Mouse (Mus musculus) midbrain, embryonic 13.5 days (tissue): ENCODE measurements at regions not wholly inside any gene's neighbourhood (a gene's known extent, or its start where the extent isn't known, plus 50 kb on each side); places are given as distances from the start of the nearest gene placed in this dataset.

Experiments used
- ATAC-seq: fragments of 200-750 bp; cut with Nextera tagmentation; 2 replicates; pipeline ENCODE4 v1.8.0; 2017; ENCODE audit warnings: mild to moderate bottlenecking, moderate TSS enrichment, moderate library complexity
- H3K27ac ChIP-seq: fragments of 300-500 bp; sonication (generic); 2 replicates; pipeline ENCODE4 v1.5.1; 2015; ENCODE audit warnings: inconsistent platforms, mild to moderate bottlenecking, moderate library complexity
- H3K27me3 ChIP-seq: fragments of 300-500 bp; sonication (generic); 2 replicates; pipeline ENCODE4 v1.6.1; 2015; ENCODE audit warnings: mild to moderate bottlenecking, inconsistent platforms
- H3K36me3 ChIP-seq: fragments of 300-500 bp; sonication (generic); 2 replicates; pipeline ENCODE4 v1.6.1; 2015; ENCODE audit warnings: mild to moderate bottlenecking, inconsistent platforms
- H3K4me1 ChIP-seq: fragments of 300-500 bp; sonication (generic); replicated peaks from 2 replicates; pipeline ENCODE4 v1.6.1; 2015; ENCODE audit warnings: inconsistent platforms
- H3K4me2 ChIP-seq: fragments of 300-500 bp; sonication (generic); replicated peaks from 2 replicates; pipeline ENCODE4 v1.6.1; 2015; ENCODE audit warnings: moderate library complexity, mild to moderate bottlenecking, inconsistent platforms
- H3K4me3 ChIP-seq: fragments of 300-500 bp; sonication (generic); replicated peaks from 2 replicates; pipeline ENCODE4 v1.5.1; 2015; ENCODE audit warnings: mild to moderate bottlenecking, inconsistent platforms
- H3K9ac ChIP-seq: fragments of 300-500 bp; sonication (generic); replicated peaks from 2 replicates; pipeline ENCODE4 v1.6.1; 2015; ENCODE audit warnings: mild to moderate bottlenecking, inconsistent platforms
- H3K9me3 ChIP-seq: fragments of 300-500 bp; sonication (generic); 2 replicates; pipeline ENCODE4 v1.6.1; 2016; ENCODE audit warnings: mild to moderate bottlenecking, inconsistent platforms
- WGBS: fragments of 180-500 bp; shearing (Covaris S2); methylation state at CpG from one replicate; pipeline ENCODE4 v1.1.7; 2015; 5-methylcytosine and 5-hydroxymethylcytosine counted together

DNA sequence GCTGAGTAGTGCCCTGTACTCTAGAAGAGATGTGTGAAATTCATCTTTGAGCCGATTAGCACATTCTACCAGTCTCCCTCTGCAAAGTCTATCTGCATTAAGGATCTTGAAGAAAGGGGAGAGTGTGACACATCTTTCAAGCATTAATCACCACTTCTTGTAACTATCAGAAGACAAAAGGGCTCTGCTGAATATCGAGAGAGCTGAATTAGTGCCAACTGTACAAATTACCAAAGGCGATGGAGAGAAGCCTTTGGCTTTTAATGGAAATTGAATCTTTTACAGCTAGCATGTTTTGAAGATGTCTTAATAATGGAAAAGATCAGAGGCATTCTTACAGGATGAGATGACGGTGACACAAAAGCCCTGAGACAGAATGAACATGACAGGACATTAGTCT is 97.2 kb upstream of the Pam start:
- no peak for ATAC-seq
- Histone ChIP-seq H3K27ac (peak overlapping the region; percentile 70; the same call in 1 of the 2 replicates), H3K4me1 (peaks cover 40% of the 10 kb centered on the region), H3K4me3 (no peak overlapping the region), H3K27me3 (peaks cover 12% of the 10 kb centered on the region; the same call in 1 of the 2 replicates), H3K9me3 (0 out of 2 replicates have a peak, but pooled peaks cover 2% of the 10 kb centered on the region), H3K4me2 (no peak overlapping the region), H3K9ac (no peak overlapping the region), H3K36me3 (no peaks in the 10 kb centered on the region)
- 51% methylated on average over 4 of the region's 4 CpGs for WGBS

- no peaks in the 10 kb centered on the region for H3K36me3 ChIP-seq
- WGBS = 38% methylated on average over 8 of the region's 8 CpGs
- H3K4me2 ChIP-seq = 0 out of 2 replicates have a peak overlapping the region, but pooled peaks have one; percentile 8
- H3K27ac ChIP-seq = peak overlapping the region; percentile 70
- H3K9ac ChIP-seq = 0 out of 2 replicates have a peak overlapping the region, but pooled peaks have one; percentile 8
- no peak overlapping the region for H3K4me3 ChIP-seq
- 0 out of 2 replicates have a peak, but pooled peaks cover 2% of the 10 kb centered on the region for H3K9me3 ChIP-seq
- H3K4me1 ChIP-seq = peaks cover 40% of the 10 kb centered on the region
- H3K27me3 ChIP-seq = peaks cover 14% of the 10 kb centered on the region
- no peak for ATAC-seq
Observed at GRCm38 (mm10) chr1:98192044-98192484, 96.6 kb upstream of the Pam start.

GRCm38 (mm10) chr1:98191331-98191730 is 95.9 kb upstream of the Pam start:
- WGBS = 8% methylated on average over 2 of the region's 2 CpGs
- Histone ChIP-seq H3K9me3 (0 out of 2 replicates have a peak, but pooled peaks cover 2% of the 10 kb centered on the region), H3K4me1 (peaks cover 40% of the 10 kb centered on the region), H3K4me2 (no peak overlapping the region), H3K27ac (peak overlapping the region; percentile 91), H3K27me3 (peaks cover 21% of the 10 kb centered on the region), H3K4me3 (no peak overlapping the region), H3K36me3 (no peaks in the 10 kb centered on the region), H3K9ac (no peak overlapping the region)
- no peak for ATAC-seq

DNA sequence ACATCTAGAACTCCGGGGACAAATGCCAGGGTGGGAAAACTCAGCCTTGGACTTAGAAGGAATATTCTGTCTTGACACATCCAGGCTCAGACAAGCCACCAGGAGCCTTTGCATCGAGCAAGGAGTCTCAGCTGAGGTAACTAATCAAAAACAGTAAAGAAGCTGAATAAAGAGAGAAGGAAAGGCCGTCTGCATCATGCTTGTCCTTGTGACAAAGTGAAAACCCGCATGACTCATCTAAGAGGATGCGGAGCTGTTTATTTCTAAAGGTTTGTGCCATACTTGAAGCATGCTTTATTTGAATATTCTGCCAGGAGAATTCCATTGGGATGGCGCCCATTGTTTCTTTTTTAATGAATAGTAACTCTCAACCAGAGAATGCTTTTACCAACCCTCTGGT is 95.3 kb upstream of the Pam start:
- peak; percentile 62 for ATAC-seq
- H3K4me1 ChIP-seq = peaks cover 40% of the 10 kb centered on the region
- H3K36me3 ChIP-seq = no peaks in the 10 kb centered on the region
- peaks cover 27% of the 10 kb centered on the region for H3K27me3 ChIP-seq
- H3K9ac ChIP-seq = peak overlapping the region; percentile 39; the same call in 1 of the 2 replicates
- H3K9me3 ChIP-seq = 0 out of 2 replicates have a peak, but pooled peaks cover 2% of the 10 kb centered on the region
- 11% methylated on average over 6 of the region's 6 CpGs for WGBS
- H3K4me2 ChIP-seq = peak overlapping the region; percentile 22
- H3K4me3 ChIP-seq = no peak overlapping the region
- peak overlapping the region; percentile 91 for H3K27ac ChIP-seq

- Histone ChIP-seq H3K27ac (peak overlapping the region; percentile 91), H3K36me3 (no peaks in the 10 kb centered on the region), H3K9me3 (0 out of 2 replicates have a peak, but pooled peaks cover 2% of the 10 kb centered on the region), H3K4me2 (0 out of 2 replicates have a peak overlapping the region, but pooled peaks have one; percentile 0), H3K4me3 (no peak overlapping the region), H3K9ac (no peak overlapping the region), H3K4me1 (peaks cover 40% of the 10 kb centered on the region), H3K27me3 (peaks cover 31% of the 10 kb centered on the region)
- 4% methylated on average over 6 of the region's 6 CpGs for WGBS
- peak; percentile 99 for ATAC-seq
Observed at GRCm38 (mm10) chr1:98189991-98190471, 94.6 kb upstream of the Pam start.

DNA sequence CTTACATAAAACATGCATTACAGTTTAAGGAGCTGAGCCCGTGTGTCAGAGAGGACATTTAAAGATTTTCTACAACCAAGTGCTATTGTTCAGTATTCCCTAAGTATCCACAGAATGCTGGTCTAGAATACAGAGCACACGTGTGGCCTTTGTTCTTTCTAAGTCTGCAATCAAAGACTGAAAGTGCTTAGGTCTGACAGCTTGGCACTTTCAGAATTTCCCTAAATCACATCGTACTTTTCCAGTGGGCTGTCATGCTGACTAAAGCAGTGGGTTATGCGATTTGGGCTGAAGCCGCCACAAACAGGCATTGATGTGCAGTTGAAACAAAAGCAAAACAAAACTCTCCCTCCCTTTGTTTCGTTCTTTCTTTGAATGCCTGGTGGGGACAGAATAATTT is 84.9 kb upstream of the Pam start:
- Histone ChIP-seq H3K4me1 (peaks cover 6% of the 10 kb centered on the region), H3K9ac (no peak overlapping the region), H3K36me3 (no peaks in the 10 kb centered on the region), H3K4me3 (no peak overlapping the region), H3K4me2 (no peak overlapping the region), H3K27me3 (peaks cover 12% of the 10 kb centered on the region; the same call in 1 of the 2 replicates), H3K27ac (0 out of 2 replicates have a peak overlapping the region, but pooled peaks have one; percentile 1), H3K9me3 (no peaks in the 10 kb centered on the region)
- WGBS = 6% methylated on average over 6 of the region's 6 CpGs
- ATAC-seq = peak; percentile 66

- peaks cover 16% of the 10 kb centered on the region for H3K4me1 ChIP-seq
- H3K27ac ChIP-seq = no peak overlapping the region
- peaks cover 5% of the 10 kb centered on the region; the same call in 1 of the 2 replicates for H3K27me3 ChIP-seq
- H3K9me3 ChIP-seq = no peaks in the 10 kb centered on the region
- no peak overlapping the region for H3K4me3 ChIP-seq
- no peaks in the 10 kb centered on the region for H3K36me3 ChIP-seq
- WGBS = 38% methylated on average over 1 of the region's 1 CpGs
- no peak overlapping the region for H3K4me2 ChIP-seq
- no peak overlapping the region for H3K9ac ChIP-seq
- ATAC-seq = no peak
Observed at GRCm38 (mm10) chr1:98179030-98179429, 83.6 kb upstream of the Pam start.

GRCm38 (mm10) chr1:98174811-98175132 is 79.3 kb upstream of the Pam start:
- ATAC-seq = 0 out of 2 replicates have a peak, but pooled peaks have one; percentile 48
- WGBS = 39% methylated on average over 4 of the region's 4 CpGs
- Histone ChIP-seq H3K9ac (peak overlapping the region; percentile 7; the same call in 1 of the 2 replicates), H3K9me3 (no peaks in the 10 kb centered on the region), H3K4me1 (peaks cover 18% of the 10 kb centered on the region), H3K27ac (peak overlapping the region; percentile 67), H3K4me2 (no peak overlapping the region), H3K4me3 (no peak overlapping the region), H3K27me3 (no peaks in the 10 kb centered on the region), H3K36me3 (no peaks in the 10 kb centered on the region)

GRCm38 (mm10) chr1:98173907-98174810 is 78.7 kb upstream of the Pam start:
- peak overlapping the region; percentile 67 for H3K27ac ChIP-seq
- peaks cover 18% of the 10 kb centered on the region for H3K4me1 ChIP-seq
- 37% methylated on average over 11 of the region's 11 CpGs for WGBS
- H3K36me3 ChIP-seq = no peaks in the 10 kb centered on the region
- H3K9me3 ChIP-seq = no peaks in the 10 kb centered on the region
- H3K9ac ChIP-seq = peak overlapping the region; percentile 7
- no peak overlapping the region for H3K4me3 ChIP-seq
- H3K27me3 ChIP-seq = no peaks in the 10 kb centered on the region
- no peak overlapping the region for H3K4me2 ChIP-seq
- ATAC-seq = peak; percentile 79

DNA sequence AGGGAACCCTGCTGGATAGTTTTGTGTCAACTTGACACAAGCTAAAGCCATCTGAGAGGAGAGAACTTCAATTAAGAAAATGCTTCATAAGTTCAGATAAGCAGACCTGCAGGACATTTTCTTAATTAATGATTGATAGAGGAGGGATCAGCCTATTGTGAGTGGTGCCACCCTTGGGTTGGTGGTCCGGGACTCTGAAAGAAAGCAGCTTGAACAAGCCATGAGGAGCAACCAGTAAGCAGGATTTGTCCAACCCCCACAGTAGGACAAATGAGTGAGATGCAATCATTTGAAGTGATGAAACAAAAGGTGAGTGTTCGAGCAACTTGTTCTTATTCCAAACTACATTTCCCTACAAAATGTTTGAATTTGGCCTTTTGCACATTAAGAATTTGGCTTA is 78.0 kb upstream of the Pam start:
- no peak overlapping the region for H3K4me2 ChIP-seq
- H3K27me3 ChIP-seq = no peaks in the 10 kb centered on the region
- H3K4me1 ChIP-seq = peaks cover 18% of the 10 kb centered on the region
- 55% methylated on average over 2 of the region's 2 CpGs for WGBS
- H3K27ac ChIP-seq = no peak overlapping the region
- H3K9ac ChIP-seq = no peak overlapping the region
- H3K9me3 ChIP-seq = no peaks in the 10 kb centered on the region
- no peak overlapping the region for H3K4me3 ChIP-seq
- 0 out of 2 replicates have a peak, but pooled peaks have one; percentile 46 for ATAC-seq
- no peaks in the 10 kb centered on the region for H3K36me3 ChIP-seq

DNA sequence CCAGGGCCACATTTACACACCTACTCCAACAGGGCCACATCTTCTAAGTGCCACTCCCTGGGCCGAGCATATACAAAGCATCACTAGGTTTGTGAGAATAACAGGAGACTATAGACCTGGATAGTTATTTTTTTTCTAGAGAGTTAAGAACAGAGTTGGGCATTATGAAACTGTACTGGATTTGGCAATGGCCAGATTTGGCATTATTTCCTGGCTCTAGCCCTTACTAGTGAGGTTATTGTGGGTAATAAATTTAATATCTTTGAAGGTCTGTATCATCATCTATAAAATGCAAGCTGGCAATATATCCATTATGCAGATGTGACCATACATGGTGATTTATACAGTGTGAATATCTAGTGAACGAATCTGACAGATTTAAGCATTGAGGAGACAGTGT is 75.8 kb upstream of the Pam start:
- Histone ChIP-seq H3K4me1 (peaks cover 18% of the 10 kb centered on the region), H3K27ac (no peak overlapping the region), H3K36me3 (no peaks in the 10 kb centered on the region), H3K27me3 (no peaks in the 10 kb centered on the region), H3K9ac (no peak overlapping the region), H3K4me2 (no peak overlapping the region), H3K9me3 (no peaks in the 10 kb centered on the region), H3K4me3 (no peak overlapping the region)
- no peak for ATAC-seq
- 93% methylated on average over 2 of the region's 2 CpGs for WGBS

DNA sequence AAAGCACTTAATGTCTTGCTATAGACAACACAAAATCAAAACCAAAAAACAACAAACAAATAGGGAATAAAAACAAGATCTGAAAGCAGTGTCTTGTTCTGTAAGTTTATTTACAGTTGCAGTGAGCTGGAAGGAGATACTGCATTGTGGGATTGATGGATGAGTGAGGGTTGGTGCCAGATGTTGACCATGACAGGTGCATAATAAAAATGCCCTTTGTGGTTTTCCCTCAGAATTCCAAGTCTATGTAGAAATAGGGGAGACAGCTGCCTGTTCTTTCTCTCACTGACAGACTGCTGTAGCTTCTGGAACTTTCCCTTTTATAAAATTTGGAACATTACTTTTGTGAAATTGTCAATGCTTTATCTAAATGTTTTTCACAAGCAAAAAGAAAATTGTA is 73.9 kb upstream of the Pam start:
- Histone ChIP-seq H3K4me2 (no peak overlapping the region), H3K27ac (no peak overlapping the region), H3K27me3 (no peaks in the 10 kb centered on the region), H3K9me3 (no peaks in the 10 kb centered on the region), H3K4me3 (no peak overlapping the region), H3K9ac (no peak overlapping the region), H3K4me1 (peaks cover 11% of the 10 kb centered on the region), H3K36me3 (no peaks in the 10 kb centered on the region)
- ATAC-seq = no peak
